Mouse (Mus musculus): ENCODE measurements around the gene Vmn1r20. TPM values are rescaled to one million over a fixed set of nuclear protein-coding genes. Genes with fewer than 3 reads are reported as not detected.
"Not testable (repeated sequence)": the region's sequence is repeated elsewhere in the genome, so short reads cannot be mapped to it uniquely, and the experiment has no call there.

Gene Vmn1r20
- polyA plus RNA-seq (2014; fragmentation: Nextera tagmentation; extraction: Ambion mirVana) = not detected in 2 replicates

- ATAC-seq (replicated peaks; ENCODE audit: low FRiP score) (no peak), DNase-seq (ENCODE audit: low spot score) (no peak)
- no peaks in the 10 kb centered on the region for H3K27me3 ChIP-seq (ENCODE audit: control insufficient read depth, insufficient read depth, low read length)
- H3K4me1 ChIP-seq (replicated peaks; ENCODE audit: control insufficient read depth, insufficient read depth, low read length) = no peaks in the 10 kb centered on the region
- H3K36me3 ChIP-seq (ENCODE audit: control insufficient read depth, insufficient read depth, low read length) = no peaks in the 10 kb centered on the region
- H3K4me3 ChIP-seq (ENCODE audit: low read depth, low read length) = no peak within 1 kb of the TSS
- no peak within 1 kb of the TSS for H3K27ac ChIP-seq (ENCODE audit: low read depth, low read length)
- H3K9ac ChIP-seq (ENCODE audit: low read length) = no peak within 1 kb of the TSS
- H3K4me2 ChIP-seq (ENCODE audit: low read depth, low read length, severe bottlenecking) = no peak within 1 kb of the TSS
- 70% methylated on average over 1 of the region's 1 CpGs for WGBS
- H3K9me3 ChIP-seq (ENCODE audit: control insufficient read depth, low read length) = no peaks in the 10 kb centered on the region
Observed at GRCm38 (mm10) chr6:57428630-57429029, at the start of gene Vmn1r20. Vmn1r20 (plus strand) TSS chr6:57428930.

GRCm38 (mm10) chr6:57395683-57396082 lies 33.0 kb upstream of the Vmn1r20 start, which contains the start of gene Vmn1r18:
Vmn1r18 (minus strand) TSS chr6:57395783.
- Histone ChIP-seq H3K9ac (ENCODE audit: low read length) (no peak within 1 kb of the TSS), H3K27me3 (ENCODE audit: control insufficient read depth, insufficient read depth, low read length) (no peaks in the 10 kb centered on the region)

GRCm38 (mm10) chr6:57403480-57403879 lies 25.2 kb upstream of the Vmn1r20 start, which contains the start of gene Vmn1r19:
Vmn1r19 (plus strand) TSS chr6:57403780.
- H3K36me3 ChIP-seq (ENCODE audit: control insufficient read depth, insufficient read depth, low read length); H3K4me1 ChIP-seq (replicated peaks; ENCODE audit: control insufficient read depth, insufficient read depth, low read length); H3K4me2 ChIP-seq (ENCODE audit: low read depth, low read length, severe bottlenecking); ATAC-seq (replicated peaks; ENCODE audit: low FRiP score); H3K9ac ChIP-seq (ENCODE audit: low read length); H3K9me3 ChIP-seq (ENCODE audit: control insufficient read depth, low read length); H3K4me3 ChIP-seq (ENCODE audit: low read depth, low read length); DNase-seq (ENCODE audit: low spot score); H3K27ac ChIP-seq (ENCODE audit: low read depth, low read length); H3K27me3 ChIP-seq (ENCODE audit: control insufficient read depth, insufficient read depth, low read length): not testable (repeated sequence)
- 76% methylated on average over 3 of the region's 3 CpGs for WGBS

More at GRCm38 (mm10) chr6:57395683-57396082, 33.0 kb upstream of the Vmn1r20 start, which contains the start of gene Vmn1r18:
- DNase-seq (ENCODE audit: low spot score) = no peak
- Histone ChIP-seq H3K9me3 (ENCODE audit: control insufficient read depth, low read length) (no peaks in the 10 kb centered on the region), H3K4me2 (ENCODE audit: low read depth, low read length, severe bottlenecking) (no peak within 1 kb of the TSS), H3K36me3 (ENCODE audit: control insufficient read depth, insufficient read depth, low read length) (no peaks in the 10 kb centered on the region), H3K4me3 (ENCODE audit: low read depth, low read length) (no peak within 1 kb of the TSS), H3K27ac (ENCODE audit: low read depth, low read length) (no peak within 1 kb of the TSS), H3K4me1 (replicated peaks; ENCODE audit: control insufficient read depth, insufficient read depth, low read length) (no peaks in the 10 kb centered on the region)
- no peak for ATAC-seq (replicated peaks; ENCODE audit: low FRiP score)

GRCm38 (mm10) chr6:57431196-57431595 lies 2.5 kb downstream of the Vmn1r20 start:
- Histone ChIP-seq H3K27me3 (ENCODE audit: control insufficient read depth, insufficient read depth, low read length) (no peaks in the 10 kb centered on the region), H3K4me2 (ENCODE audit: low read depth, low read length, severe bottlenecking) (no peak overlapping the region), H3K4me1 (replicated peaks; ENCODE audit: control insufficient read depth, insufficient read depth, low read length) (no peaks in the 10 kb centered on the region), H3K4me3 (ENCODE audit: low read depth, low read length) (no peak overlapping the region), H3K9me3 (ENCODE audit: control insufficient read depth, low read length) (no peaks in the 10 kb centered on the region), H3K9ac (ENCODE audit: low read length) (no peak overlapping the region), H3K36me3 (ENCODE audit: control insufficient read depth, insufficient read depth, low read length) (no peaks in the 10 kb centered on the region), H3K27ac (ENCODE audit: low read depth, low read length) (no peak overlapping the region)
- WGBS = 80% methylated on average over 1 of the region's 1 CpGs
- no peak for ATAC-seq (replicated peaks; ENCODE audit: low FRiP score)
- DNase-seq (ENCODE audit: low spot score) = no peak

- not testable (repeated sequence) for ATAC-seq (replicated peaks; ENCODE audit: low FRiP score); H3K4me3 ChIP-seq (ENCODE audit: low read depth, low read length); H3K4me1 ChIP-seq (replicated peaks; ENCODE audit: control insufficient read depth, insufficient read depth, low read length); H3K9me3 ChIP-seq (ENCODE audit: control insufficient read depth, low read length); H3K27ac ChIP-seq (ENCODE audit: low read depth, low read length); H3K27me3 ChIP-seq (ENCODE audit: control insufficient read depth, insufficient read depth, low read length); DNase-seq (ENCODE audit: low spot score); H3K9ac ChIP-seq (ENCODE audit: low read length); H3K36me3 ChIP-seq (ENCODE audit: control insufficient read depth, insufficient read depth, low read length); H3K4me2 ChIP-seq (ENCODE audit: low read depth, low read length, severe bottlenecking)
- WGBS = 28% methylated on average over 3 of the region's 3 CpGs
Observed at GRCm38 (mm10) chr6:57468161-57468560, 39.4 kb downstream of the Vmn1r20 start.

Other genes starting within 250 kb of the Vmn1r20 start
- gene Vmn1r13, start 225.6 kb upstream of the Vmn1r20 start, polyA plus RNA-seq (2014; fragmentation: Nextera tagmentation; extraction: Ambion mirVana) = not detected in 2 replicates
- not detected in 2 replicates for gene Vmn1r14, start 197.2 kb upstream of the Vmn1r20 start, polyA plus RNA-seq (2014; fragmentation: Nextera tagmentation; extraction: Ambion mirVana)
- not detected in 2 replicates for gene Vmn1r15, start 171.0 kb upstream of the Vmn1r20 start, polyA plus RNA-seq (2014; fragmentation: Nextera tagmentation; extraction: Ambion mirVana)
- gene Vmn1r16, start 99.4 kb upstream of the Vmn1r20 start, polyA plus RNA-seq (2014; fragmentation: Nextera tagmentation; extraction: Ambion mirVana) = not detected in 2 replicates
- gene Vmn1r17, start 65.2 kb upstream of the Vmn1r20 start, polyA plus RNA-seq (2014; fragmentation: Nextera tagmentation; extraction: Ambion mirVana) = not detected in 2 replicates
- not detected in 2 replicates for gene Vmn1r18, start 33.1 kb upstream of the Vmn1r20 start, polyA plus RNA-seq (2014; fragmentation: Nextera tagmentation; extraction: Ambion mirVana)
- gene Vmn1r19, start 25.1 kb upstream of the Vmn1r20 start, polyA plus RNA-seq (2014; fragmentation: Nextera tagmentation; extraction: Ambion mirVana) = not detected in 2 replicates
- gene Ppm1k, start 106.5 kb downstream of the Vmn1r20 start, polyA plus RNA-seq (2014; fragmentation: Nextera tagmentation; extraction: Ambion mirVana) = 6.2 and 6.7 TPM in 2 replicates
- gene Herc6, start 152.1 kb downstream of the Vmn1r20 start, polyA plus RNA-seq (2014; fragmentation: Nextera tagmentation; extraction: Ambion mirVana) = 2.7 and 3.4 TPM in 2 replicates